Mouse (Mus musculus) kidney, postnatal 14 days (tissue): ENCODE measurements around the gene Ptpre.
"Not testable (repeated sequence)": the region's sequence is repeated elsewhere in the genome, so short reads cannot be mapped to it uniquely, and the experiment has no call there.

Experiments
- DNase-seq: peaks from one replicate; pipeline ENCODE4 v3.0.0; 2022; ENCODE audit warnings: mixed read lengths

Ptpre gene

GRCm38 (mm10) chr7:135535908-135536307 lies 1.4 kb upstream of the Ptpre start:
- no peak for DNase-seq

DNA sequence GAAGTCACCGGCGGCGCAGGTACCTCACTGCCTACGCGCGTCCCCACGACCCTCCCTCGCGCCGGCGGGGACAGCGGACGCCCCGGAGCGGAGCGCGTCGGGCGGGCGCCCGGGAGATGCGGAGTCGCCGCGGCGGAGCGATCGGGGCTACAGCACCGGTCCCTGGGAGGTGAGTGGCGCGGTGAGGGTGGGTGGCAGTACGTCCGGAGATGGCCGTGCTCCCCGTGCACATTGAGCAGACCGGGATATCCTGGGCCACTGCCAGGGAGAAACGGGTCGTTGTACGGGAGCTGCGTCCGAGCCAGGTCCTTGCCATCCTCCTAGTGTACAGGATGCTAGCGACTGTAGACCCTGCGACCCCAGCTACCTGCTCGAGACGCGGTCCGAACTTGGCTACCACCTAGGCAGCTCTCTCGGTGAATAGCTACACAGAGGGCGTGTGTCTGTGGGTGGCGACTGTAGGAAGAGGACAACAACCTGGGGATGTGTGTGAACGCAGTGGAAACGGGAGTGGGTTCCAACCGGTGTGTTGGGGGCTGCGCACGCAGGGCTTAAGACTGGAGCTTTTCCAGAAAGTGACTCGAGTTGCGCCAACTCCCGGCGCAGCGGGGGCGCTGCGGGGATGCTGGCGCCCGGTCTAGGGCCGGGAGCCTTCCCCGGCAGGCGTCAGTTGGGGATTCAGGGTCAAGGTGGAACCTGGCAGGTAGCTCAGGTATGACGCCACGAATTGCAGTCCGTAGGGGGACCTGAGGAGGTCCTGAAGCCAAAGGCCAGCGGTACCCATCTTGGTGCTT lies 864 bp downstream of the Ptpre start:
- no peak for DNase-seq

DNA sequence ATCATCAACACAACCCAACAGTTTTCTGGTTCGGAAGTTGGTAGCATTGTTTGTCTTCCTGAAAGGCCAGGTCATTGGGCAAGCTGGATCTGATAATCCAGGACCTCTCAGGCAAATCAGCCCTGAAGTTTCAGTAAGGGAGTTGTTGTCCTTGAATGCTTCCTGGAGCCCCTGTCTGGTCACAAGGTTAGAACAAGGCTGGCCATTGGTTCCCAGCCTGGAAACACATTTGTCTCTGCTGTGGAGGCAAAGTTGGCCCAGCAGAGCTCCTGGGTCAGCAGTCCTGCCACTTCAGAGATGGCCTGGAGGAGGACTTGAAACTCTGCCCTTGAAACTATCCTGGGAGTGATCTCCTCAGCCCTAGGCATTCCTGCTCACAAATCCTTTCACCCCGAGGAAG lies 2.1 kb downstream of the Ptpre start:
- no peak for DNase-seq

DNA sequence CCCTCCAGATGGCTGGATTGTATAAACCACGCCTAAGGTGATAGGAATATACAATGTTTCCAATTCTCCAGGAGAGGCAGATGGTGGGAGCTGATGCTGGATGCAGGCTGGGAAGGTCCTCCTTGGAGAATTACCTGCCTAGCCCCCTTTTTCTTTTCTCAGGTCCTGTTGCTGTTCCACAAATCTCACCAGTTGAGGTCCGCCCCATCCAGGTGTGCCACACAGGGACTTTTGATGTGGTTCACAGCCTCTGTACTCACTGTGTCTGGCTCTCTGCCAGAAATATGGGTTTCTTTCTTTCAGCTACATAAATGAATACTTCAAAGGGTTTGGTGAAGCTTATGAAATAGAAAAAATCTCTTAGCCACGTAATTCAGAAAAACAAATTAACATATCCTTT lies 5.0 kb downstream of the Ptpre start:
- no peak for DNase-seq

GRCm38 (mm10) chr7:135543033-135543432 lies 5.8 kb downstream of the Ptpre start:
- DNase-seq: no peak

DNA sequence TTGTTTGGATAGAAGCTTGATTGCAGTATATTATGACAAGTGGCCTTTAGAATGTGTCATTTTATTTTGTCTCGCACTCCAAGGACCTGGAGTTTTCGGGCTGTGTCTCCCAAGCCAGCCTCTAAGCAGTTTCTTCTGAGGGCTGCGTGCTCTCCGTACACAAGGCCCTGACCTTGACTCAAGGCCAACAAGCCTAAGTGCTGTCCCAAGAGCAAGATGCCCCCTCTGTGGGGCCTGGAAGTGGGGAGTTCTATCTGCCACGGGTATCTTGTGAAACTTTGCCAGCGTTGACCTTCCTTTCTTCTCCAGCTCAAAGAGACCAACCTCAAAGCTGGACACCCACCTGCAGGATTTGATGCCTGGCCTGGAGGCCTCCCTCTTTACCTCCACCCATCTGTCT lies 7.0 kb downstream of the Ptpre start:
- no peak for DNase-seq

DNA sequence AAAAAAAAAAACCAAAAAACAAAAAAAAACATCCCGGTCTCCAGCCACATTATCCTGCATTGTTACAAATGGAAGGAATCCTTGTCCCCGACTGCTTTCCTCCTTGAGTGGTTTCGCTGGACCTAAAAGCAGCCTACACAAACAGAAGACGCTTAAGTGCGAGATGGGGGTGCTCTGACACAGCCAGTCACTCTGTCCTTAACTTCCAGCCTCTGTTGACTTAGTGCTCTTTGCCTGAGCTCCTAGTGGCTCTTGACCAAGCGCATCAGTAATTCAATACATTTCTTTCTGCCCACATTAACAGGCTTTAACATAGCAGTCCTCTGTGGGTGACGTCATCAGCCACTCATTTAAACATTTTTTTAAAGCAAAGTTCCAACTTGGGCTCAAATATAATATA lies 8.7 kb downstream of the Ptpre start:
- no peak for DNase-seq

GRCm38 (mm10) chr7:135546530-135546929 lies 9.2 kb downstream of the Ptpre start:
- no peak for DNase-seq

DNA sequence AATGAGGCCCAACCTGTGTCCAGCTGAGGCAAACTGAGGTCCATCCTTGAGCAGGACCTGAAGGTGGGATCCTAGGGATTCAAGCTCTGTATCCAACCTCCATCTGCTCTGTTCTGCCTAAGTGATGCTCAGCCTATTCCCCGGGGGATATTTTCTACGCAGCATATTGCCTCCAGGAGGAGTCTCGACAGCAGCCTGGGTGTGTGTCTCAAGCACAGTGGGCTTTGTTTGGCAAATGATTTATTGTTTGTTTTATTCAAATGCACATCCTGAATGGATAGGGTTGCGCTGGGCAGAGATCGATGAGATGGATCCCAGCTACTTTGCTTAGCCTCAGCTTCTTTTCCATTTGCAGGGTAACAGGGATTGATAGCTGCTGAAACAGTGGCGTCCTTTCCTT lies 11.2 kb downstream of the Ptpre start:
- no peak for DNase-seq

GRCm38 (mm10) chr7:135551547-135551946 lies 14.3 kb downstream of the Ptpre start:
- DNase-seq: peak; percentile 14

GRCm38 (mm10) chr7:135553550-135553949 lies 16.3 kb downstream of the Ptpre start:
- no peak for DNase-seq

DNA sequence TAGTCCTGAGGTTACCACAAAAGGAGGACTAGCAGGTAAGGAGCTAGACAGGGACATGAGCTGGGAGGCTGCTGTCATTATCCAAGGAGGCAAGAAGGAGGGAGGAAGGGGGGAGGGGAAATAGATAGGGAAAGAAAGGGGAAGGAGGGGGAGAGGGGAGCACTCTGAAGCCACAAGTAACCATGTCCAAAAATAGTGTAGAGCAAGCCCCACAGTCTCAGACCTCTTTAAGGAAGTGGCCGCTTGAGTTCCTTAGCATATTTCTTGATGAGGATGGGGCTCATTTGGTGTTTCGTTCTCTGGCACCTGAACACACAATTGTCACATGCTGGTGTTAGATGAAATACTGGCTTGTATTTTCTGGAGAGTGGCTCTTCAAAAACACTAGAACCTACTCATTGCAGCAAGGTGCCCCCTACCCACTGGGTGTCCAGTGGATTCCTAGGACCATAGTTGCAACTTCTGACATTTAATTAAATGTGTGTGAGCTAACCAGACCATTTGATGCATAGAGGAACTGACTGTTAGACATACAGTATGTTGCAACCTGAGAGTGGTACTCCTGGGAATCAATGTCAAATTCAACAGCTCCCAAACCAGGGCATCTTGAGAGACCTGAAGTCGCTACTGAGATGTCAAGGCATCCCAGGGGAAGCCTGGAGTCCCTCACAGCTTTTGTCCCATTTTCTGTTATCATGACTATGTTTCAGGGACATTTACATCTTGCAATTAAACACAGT lies 19.6 kb downstream of the Ptpre start:
- DNase-seq: no peak

DNA sequence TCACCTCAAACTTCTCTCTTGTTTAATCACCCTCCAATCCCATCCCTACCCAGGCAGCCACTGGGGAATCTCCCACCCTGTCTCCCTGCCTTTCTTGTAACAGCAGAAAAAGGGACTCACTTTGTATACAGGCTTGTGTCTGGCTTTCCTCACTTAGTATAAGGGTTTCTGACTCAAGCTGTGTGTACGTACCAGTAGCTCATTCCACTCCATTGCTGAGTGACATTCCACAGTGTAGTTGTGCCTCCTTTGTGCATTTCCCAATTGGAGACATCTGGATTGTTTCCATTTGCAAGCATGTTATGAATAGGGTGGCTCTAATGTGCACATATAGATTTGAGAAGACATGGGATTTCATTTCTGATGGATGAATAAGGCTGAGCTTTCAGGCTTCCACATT lies 23.0 kb downstream of the Ptpre start:
- no peak for DNase-seq

GRCm38 (mm10) chr7:135564022-135564421 lies 26.7 kb downstream of the Ptpre start:
- no peak for DNase-seq

DNA sequence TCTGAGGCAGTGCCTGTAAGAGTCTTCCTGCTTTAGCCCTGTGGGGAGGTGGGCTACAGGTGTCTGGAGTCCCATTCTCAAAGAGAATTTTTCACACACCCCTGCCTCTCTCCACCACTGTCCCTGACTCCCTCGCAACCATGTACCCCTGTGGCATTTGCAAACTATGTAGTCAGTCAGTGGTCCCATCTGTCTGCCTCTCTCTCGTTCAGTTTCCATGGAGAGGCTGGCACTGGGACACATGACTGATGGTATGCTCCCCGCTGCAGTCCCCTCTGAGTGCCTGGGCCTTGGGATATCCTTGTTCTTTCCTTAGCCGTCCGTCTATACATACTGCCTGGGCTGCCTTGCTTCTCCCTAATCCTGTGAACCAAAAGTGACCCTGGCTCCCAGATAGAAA lies 28.7 kb downstream of the Ptpre start:
- DNase-seq: no peak

DNA sequence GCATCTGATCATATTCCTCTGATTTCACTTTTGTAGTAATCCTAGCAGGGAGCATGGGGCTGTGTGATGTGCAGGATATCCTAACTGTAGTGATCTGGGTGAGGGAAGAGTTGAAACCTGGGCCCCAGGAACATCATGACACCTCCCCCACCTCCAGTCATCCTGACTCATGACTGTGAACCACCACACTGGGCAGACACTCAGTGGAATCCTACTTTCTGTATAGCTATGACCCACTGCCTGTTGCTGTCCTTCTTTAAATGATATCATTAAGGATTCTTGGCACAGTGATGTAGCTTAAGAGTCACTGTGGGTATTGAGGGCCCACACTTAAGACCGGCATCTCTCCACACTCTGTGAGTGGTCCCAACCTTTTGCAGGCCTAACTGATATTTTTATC lies 30.3 kb downstream of the Ptpre start:
- DNase-seq: no peak

DNA sequence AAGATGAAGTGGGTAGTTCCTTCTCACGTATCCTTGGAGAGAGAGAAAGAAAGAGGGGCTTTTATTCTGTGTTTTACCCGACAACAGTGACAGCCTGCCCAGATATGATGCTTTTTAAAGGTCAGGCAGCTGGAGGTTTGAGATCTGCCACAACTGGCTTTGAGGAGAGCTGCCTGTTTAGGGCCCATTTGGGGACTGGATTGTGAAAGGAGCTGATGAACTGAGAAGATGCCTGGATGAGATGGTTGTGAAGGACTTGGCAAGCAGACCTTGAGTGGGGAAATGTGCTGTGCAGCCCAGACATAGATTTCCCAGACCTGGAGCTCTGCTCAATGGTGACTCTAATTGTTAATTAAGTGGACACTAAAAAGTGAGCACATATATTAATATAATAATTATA lies 31.3 kb downstream of the Ptpre start:
- DNase-seq: no peak

DNA sequence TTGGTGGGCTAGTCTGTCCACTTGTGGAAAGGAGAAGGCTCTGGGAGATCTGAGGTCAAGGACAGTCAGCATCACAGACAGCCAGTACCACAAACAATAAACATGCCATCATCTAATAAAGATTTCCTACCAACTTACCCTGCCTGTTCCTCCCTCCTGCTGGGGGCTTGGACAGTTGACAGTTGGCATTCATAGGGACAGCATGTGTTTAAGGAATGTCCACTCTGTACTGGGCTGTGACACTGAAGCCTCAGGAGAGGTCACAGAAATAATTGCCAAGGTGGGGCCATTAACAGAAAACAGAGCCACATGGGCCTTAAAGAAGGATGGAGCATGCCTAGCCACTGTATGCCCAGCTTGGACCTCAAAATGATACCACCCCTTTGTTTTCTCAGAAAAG lies 34.1 kb downstream of the Ptpre start:
- no peak for DNase-seq

- no peak for DNase-seq
These were observed 34.8 kb downstream of the Ptpre start for GRCm38 (mm10) chr7:135571951-135572559.

- not testable (repeated sequence) for DNase-seq
These were observed 38.2 kb downstream of the Ptpre start for GRCm38 (mm10) chr7:135575319-135576069.

- DNase-seq: no peak
These were observed 39.0 kb downstream of the Ptpre start for GRCm38 (mm10) chr7:135576329-135576728.

- no peak for DNase-seq
These were observed 41.5 kb downstream of the Ptpre start for GRCm38 (mm10) chr7:135578715-135579325.
